Mouse (Mus musculus) lung, embryonic 14.5 days (tissue): ENCODE data around the gene Umad1. TPM values are rescaled to one million over a fixed set of nuclear protein-coding genes. Genes with fewer than 3 reads are reported as not detected.

Source experiments
- ATAC-seq: fragments of 200-750 bp; cut with Nextera tagmentation; 2 replicates; pipeline ENCODE4 v1.8.0; 2017; ENCODE audit warnings: mild to moderate bottlenecking, moderate TSS enrichment, moderate library complexity; ENCODE audit not compliant: insufficient read depth
- DNase-seq: peaks from one replicate; pipeline ENCODE4 v3.0.0-alpha.2; 2015
- H3K27ac ChIP-seq: fragments of 300-500 bp; sonication (generic); 2 replicates; pipeline ENCODE4 v1.5.1; 2014; ENCODE audit warnings: low read depth, mild to moderate bottlenecking, moderate library complexity
- H3K27me3 ChIP-seq: fragments of 300-500 bp; sonication (generic); 2 replicates; pipeline ENCODE4 v1.6.1; 2014; ENCODE audit warnings: low read length, control low read depth; ENCODE audit not compliant: insufficient read depth
- H3K36me3 ChIP-seq: fragments of 300-500 bp; sonication (generic); 2 replicates; pipeline ENCODE4 v1.6.1; 2014; ENCODE audit warnings: control low read depth; ENCODE audit not compliant: insufficient read depth
- H3K4me1 ChIP-seq: fragments of 300-500 bp; sonication (generic); 2 replicates; pipeline ENCODE4 v1.6.1; 2014; ENCODE audit warnings: antibody characterized with exemption, control low read depth; ENCODE audit not compliant: insufficient read depth
- H3K4me2 ChIP-seq: fragments of 300-500 bp; sonication (generic); 2 replicates; pipeline ENCODE4 v1.6.1; 2014; ENCODE audit warnings: mild to moderate bottlenecking
- H3K4me3 ChIP-seq: fragments of 300-500 bp; sonication (generic); 2 replicates; pipeline ENCODE4 v1.5.1; 2014; ENCODE audit warnings: low read depth, low read length
- H3K9ac ChIP-seq: fragments of 300-500 bp; sonication (generic); 2 replicates; pipeline ENCODE4 v1.6.1; 2014
- H3K9me3 ChIP-seq: fragments of 300-500 bp; sonication (generic); 2 replicates; pipeline ENCODE4 v1.6.1; 2016; ENCODE audit warnings: low read depth, low read length, control low read depth
- CTCF ChIP-seq: IDR thresholded peaks from 2 replicates; pipeline ENCODE4 v1.5.1; 2016; ENCODE audit warnings: antibody characterized with exemption, low read depth
- WGBS: fragments of 180-500 bp; shearing (Covaris S2); extraction: QIAGEN DNeasy Blood & Tissue Kit; methylation state at CpG from one replicate; pipeline ENCODE4 v1.1.7; 2014; 5-methylcytosine and 5-hydroxymethylcytosine counted together
- polyA plus RNA-seq: library from polyadenylated mRNA; unstranded; fragments of >200 nt; fragmentation: Nextera tagmentation; extraction: Ambion mirVana; gene quantifications from 2 replicates; pipeline ENCODE4 v1.2.1, GENCODE M21; 2014

Gene Umad1
- polyA plus RNA-seq, 1 experiment from 2014 or later, result 21.1 TPM

- Histone ChIP-seq H3K4me1 (no peaks in the 10 kb centered on the region), H3K36me3 (0 out of 2 replicates have a peak, but pooled peaks cover 4% of the 10 kb centered on the region), H3K9me3 (no peaks in the 10 kb centered on the region), H3K9ac (no peak overlapping the region), H3K27me3 (no peaks in the 10 kb centered on the region), H3K4me2 (no peak overlapping the region), H3K4me3 (no peak overlapping the region), H3K27ac (no peak overlapping the region)
- ATAC-seq (no peak), DNase-seq (no peak)
- TF ChIP-seq CTCF, result no peak
- 77% methylated on average over 3 of the region's 3 CpGs for WGBS
These were observed 12.0 kb downstream of the Umad1 start for GRCm38 (mm10) chr6:8271047-8271446.

- TF ChIP-seq CTCF, result peak; percentile 69
- DNase-seq, result peak; percentile 79
- H3K9me3 ChIP-seq, result no peaks in the 10 kb centered on the region
- no peaks in the 10 kb centered on the region for H3K27me3 ChIP-seq
- no peak overlapping the region for H3K4me3 ChIP-seq
- H3K4me1 ChIP-seq, result no peaks in the 10 kb centered on the region
- 30% methylated on average over 6 of the region's 6 CpGs for WGBS
- H3K36me3 ChIP-seq, result peaks cover 7% of the 10 kb centered on the region; the same call in 1 of the 2 replicates
- ATAC-seq, result no peak
- no peak overlapping the region for H3K4me2 ChIP-seq
- no peak overlapping the region for H3K9ac ChIP-seq
- H3K27ac ChIP-seq, result no peak overlapping the region
These were observed 15.4 kb downstream of the Umad1 start for GRCm38 (mm10) chr6:8274387-8275054.

GRCm38 (mm10) chr6:8275098-8275497 lies 16.0 kb downstream of the Umad1 start:
- Histone ChIP-seq H3K9me3 (no peaks in the 10 kb centered on the region), H3K27ac (no peak overlapping the region), H3K9ac (no peak overlapping the region), H3K27me3 (no peaks in the 10 kb centered on the region), H3K4me3 (no peak overlapping the region), H3K4me2 (no peak overlapping the region), H3K4me1 (no peaks in the 10 kb centered on the region), H3K36me3 (peaks cover 7% of the 10 kb centered on the region; the same call in 1 of the 2 replicates)
- ATAC-seq (no peak), DNase-seq (peak; percentile 81)
- 7% methylated on average over 1 of the region's 1 CpGs for WGBS
- peak; percentile 58 for TF ChIP-seq CTCF

GRCm38 (mm10) chr6:8276431-8276830 lies 17.3 kb downstream of the Umad1 start:
- DNase-seq, result no peak
- Histone ChIP-seq H3K9ac (no peak overlapping the region), H3K4me3 (no peak overlapping the region), H3K4me2 (no peak overlapping the region), H3K36me3 (peaks cover 3% of the 10 kb centered on the region; the same call in 1 of the 2 replicates), H3K27ac (no peak overlapping the region), H3K4me1 (no peaks in the 10 kb centered on the region), H3K9me3 (no peaks in the 10 kb centered on the region), H3K27me3 (no peaks in the 10 kb centered on the region)
- 44% methylated on average over 4 of the region's 4 CpGs for WGBS
- no peak for TF ChIP-seq CTCF
- ATAC-seq, result no peak

- peak; percentile 16 for DNase-seq
- no peak overlapping the region for H3K9ac ChIP-seq
- no peak overlapping the region for H3K27ac ChIP-seq
- H3K36me3 ChIP-seq, result peaks cover 3% of the 10 kb centered on the region; the same call in 1 of the 2 replicates
- no peaks in the 10 kb centered on the region for H3K27me3 ChIP-seq
- 77% methylated on average over 5 of the region's 5 CpGs for WGBS
- no peaks in the 10 kb centered on the region for H3K4me1 ChIP-seq
- TF ChIP-seq CTCF, result peak; percentile 51
- ATAC-seq, result no peak
- H3K4me3 ChIP-seq, result no peak overlapping the region
- H3K4me2 ChIP-seq, result no peak overlapping the region
- H3K9me3 ChIP-seq, result no peaks in the 10 kb centered on the region
These were observed 19.4 kb downstream of the Umad1 start for GRCm38 (mm10) chr6:8278426-8279002.

GRCm38 (mm10) chr6:8283255-8283654 lies 24.2 kb downstream of the Umad1 start:
- peaks cover 6% of the 10 kb centered on the region; the same call in 1 of the 2 replicates for H3K36me3 ChIP-seq
- no peak overlapping the region for H3K9ac ChIP-seq
- H3K27me3 ChIP-seq, result no peaks in the 10 kb centered on the region
- H3K4me1 ChIP-seq, result no peaks in the 10 kb centered on the region
- no peak overlapping the region for H3K4me2 ChIP-seq
- 81% methylated on average over 4 of the region's 4 CpGs for WGBS
- no peak overlapping the region for H3K4me3 ChIP-seq
- no peak for DNase-seq
- ATAC-seq, result no peak
- no peaks in the 10 kb centered on the region for H3K9me3 ChIP-seq
- H3K27ac ChIP-seq, result no peak overlapping the region
- no peak for TF ChIP-seq CTCF

GRCm38 (mm10) chr6:8285401-8285960 lies 26.4 kb downstream of the Umad1 start:
- Histone ChIP-seq H3K4me3 (no peak overlapping the region), H3K27me3 (no peaks in the 10 kb centered on the region), H3K9ac (no peak overlapping the region), H3K36me3 (0 out of 2 replicates have a peak, but pooled peaks cover 3% of the 10 kb centered on the region), H3K4me2 (no peak overlapping the region), H3K27ac (no peak overlapping the region), H3K9me3 (no peaks in the 10 kb centered on the region), H3K4me1 (no peaks in the 10 kb centered on the region)
- DNase-seq (peak; percentile 51), ATAC-seq (peak; percentile 38; the same call in 1 of the 2 replicates)
- no peak for TF ChIP-seq CTCF
- WGBS, result 50% methylated on average over 3 of the region's 3 CpGs
